Mouse (Mus musculus) heart, adult 8-10 months (tissue): ENCODE data around the gene Siglec1. TPM values are rescaled to one million over a fixed set of nuclear protein-coding genes. Genes with fewer than 3 reads are reported as not detected.

Experiments
- microRNA-seq: library from miRNA; unstranded; fragments of <30 nt; microRNA quantifications from one replicate; pipeline ENCODE4 v1.2.0, GENCODE M21; 2022
- total RNA-seq, 4 experiments: library from RNA; stranded (reverse); gene quantifications; 2 replicates each; pipeline ENCODE4 v1.2.4; 2022

Gene Siglec1
- total RNA-seq, 4 experiments from 2014 or later: 0.98 to 2.4 (median 1.5) TPM

Small RNAs within 50 kb of the gene (microRNA-seq; reads per million reads assigned to microRNA genes)
- not detected for gene Mir6973b

Other genes with a start within 250 kb of the Siglec1 start
- 10 to 100 TPM; 41.2 to 57.7 (median 51.0) TPM for gene 4930402H24Rik, start 180.4 kb downstream of the Siglec1 start, total RNA-seq
- 10 to 100 TPM; 21.3 to 25.8 (median 24.2) TPM for gene Atrn, start 180.3 kb downstream of the Siglec1 start, total RNA-seq
- gene Gfra4, start 43.7 kb downstream of the Siglec1 start, total RNA-seq: 10 to 100 TPM in 1 of 4 experiments, 1 to 10 TPM in 3; 7.4 to 13.3 (median 9.0) TPM
- 1 to 10 TPM; 1.1 to 1.9 (median 1.7) TPM for gene Adam33, start 23.0 kb downstream of the Siglec1 start, total RNA-seq
- gene Hspa12b, start 40.5 kb upstream of the Siglec1 start, total RNA-seq: 10 to 100 TPM; 21.5 to 33.7 (median 31.0) TPM
- not detected for gene Gm11037, start 46.7 kb upstream of the Siglec1 start, total RNA-seq
- gene 1700037H04Rik, start 73.3 kb upstream of the Siglec1 start, total RNA-seq: 10 to 100 TPM in 3 of 4 experiments, 1 to 10 TPM in 1; 9.7 to 12.1 (median 10.5) TPM
- 10 to 100 TPM; 89.5 to 93.4 (median 90.3) TPM for gene Cenpb, start 93.3 kb upstream of the Siglec1 start, total RNA-seq
- gene Cdc25b, start 100.2 kb upstream of the Siglec1 start, total RNA-seq: 1 to 10 TPM; 4.3 to 4.9 (median 4.5) TPM
- 1 to 10 TPM; 4.4 to 6.2 (median 4.9) TPM for gene Spef1, start 100.5 kb upstream of the Siglec1 start, total RNA-seq
- 10 to 100 TPM; 31.8 to 42.6 (median 37.9) TPM for gene Ap5s1, start 120.3 kb upstream of the Siglec1 start, total RNA-seq
- gene Mavs, start 147.3 kb upstream of the Siglec1 start, total RNA-seq: 10 to 100 TPM; 65.6 to 80.8 (median 72.3) TPM
- 10 to 100 TPM; 18.0 to 28.0 (median 23.2) TPM for gene Pank2, start 175.7 kb upstream of the Siglec1 start, total RNA-seq